Mouse (Mus musculus): ENCODE data around the gene Ets1. TPM values are rescaled to one million over a fixed set of nuclear protein-coding genes. Genes with fewer than 3 reads are reported as not detected.

The Ets1 gene
- polyA plus RNA-seq, 1 experiment from 2014 or later = 48.3 TPM

DNA sequence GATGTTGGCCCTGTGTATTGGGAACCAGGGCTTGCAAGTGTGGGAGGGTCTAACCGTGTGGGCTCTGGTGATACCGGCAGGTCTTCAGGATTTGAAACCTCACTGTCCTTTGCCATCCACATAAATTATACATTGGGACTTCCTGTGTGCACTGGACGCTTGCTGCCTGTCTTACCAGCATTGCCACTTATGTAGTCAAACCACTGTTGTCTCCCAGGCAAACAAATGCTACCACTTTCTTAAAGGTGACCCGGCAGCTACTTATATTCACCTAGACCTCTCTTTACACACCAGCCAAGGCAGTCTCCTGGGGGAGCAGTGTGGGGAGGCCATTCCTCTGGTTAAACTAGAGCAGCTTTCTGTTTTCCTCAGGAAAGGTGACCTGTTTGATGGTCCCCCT lies 89.9 kb downstream of the Ets1 start:
- TF ChIP-seq CTCF (IDR thresholded peaks at IDR 0.05) = no peak
- ChIA-PET POLR2A (no interaction called here), CTCF (interaction anchor here (0.7 to 1.3 kb wide), 2 partner anchors 29 to 41 kb away, joined by 3 read pairs; no protein-coding TSS in a partner anchor)
- no peak for ATAC-seq
- DNase-seq (ENCODE audit: low read depth, low spot score) = no peak
- H3K27me3 ChIP-seq = no peaks in the 10 kb centered on the region
- in situ Hi-C loops (cut with MboI; ENCODE audit: low pct_unique_long_range_greater_than_20kb) = no loop called here

- ChIA-PET CTCF (interaction anchor here (0.8 to 1.3 kb wide), 2 partner anchors 11 to 41 kb away, joined by 3 to 4 read pairs; no protein-coding TSS in a partner anchor), POLR2A (interaction anchor here (0.6 to 1.0 kb wide), 2 partner anchors 15 to 152 kb away, joined by 3 read pairs; no protein-coding TSS in a partner anchor)
- in situ Hi-C loops (cut with MboI; ENCODE audit: low pct_unique_long_range_greater_than_20kb) = no loop called here
- no peak for TF ChIP-seq CTCF (IDR thresholded peaks at IDR 0.05)
- H3K27me3 ChIP-seq = no peaks in the 10 kb centered on the region
- ATAC-seq (no peak), DNase-seq (ENCODE audit: low read depth, low spot score) (no peak)
Measured at GRCm38 (mm10) chr9:32726595-32726994, 90.6 kb downstream of the Ets1 start.

DNA sequence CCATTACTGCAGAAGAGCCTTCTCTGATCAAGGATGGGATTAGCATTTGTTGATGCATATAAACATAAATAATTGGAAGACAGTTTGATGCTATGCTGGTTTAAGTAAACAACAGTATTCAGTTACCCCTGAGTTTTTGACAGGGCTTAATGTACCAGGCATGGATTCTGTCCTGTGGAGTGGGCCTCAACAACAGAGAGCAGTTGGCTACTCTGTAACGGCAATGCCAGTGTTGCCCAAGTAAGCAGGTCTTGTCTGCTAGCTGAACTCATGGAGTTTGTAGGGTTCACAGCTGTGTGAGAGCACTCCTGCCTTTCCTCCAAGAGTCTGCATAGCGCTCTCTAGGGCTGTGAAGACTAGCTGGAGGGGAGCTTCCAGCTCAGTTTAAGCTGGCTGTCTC lies 91.0 kb downstream of the Ets1 start:
- ChIA-PET CTCF (interaction anchor here (0.8 to 1.3 kb wide), 2 partner anchors 11 to 42 kb away, joined by 3 to 4 read pairs; no protein-coding TSS in a partner anchor), POLR2A (interaction anchor here (0.6 to 1.0 kb wide), 2 partner anchors 15 to 152 kb away, joined by 3 read pairs; no protein-coding TSS in a partner anchor)
- TF ChIP-seq CTCF (IDR thresholded peaks at IDR 0.05) = no peak
- no peaks in the 10 kb centered on the region for H3K27me3 ChIP-seq
- no peak for DNase-seq (ENCODE audit: low read depth, low spot score)
- ATAC-seq = no peak
- in situ Hi-C loops (cut with MboI; ENCODE audit: low pct_unique_long_range_greater_than_20kb) = no loop called here

DNA sequence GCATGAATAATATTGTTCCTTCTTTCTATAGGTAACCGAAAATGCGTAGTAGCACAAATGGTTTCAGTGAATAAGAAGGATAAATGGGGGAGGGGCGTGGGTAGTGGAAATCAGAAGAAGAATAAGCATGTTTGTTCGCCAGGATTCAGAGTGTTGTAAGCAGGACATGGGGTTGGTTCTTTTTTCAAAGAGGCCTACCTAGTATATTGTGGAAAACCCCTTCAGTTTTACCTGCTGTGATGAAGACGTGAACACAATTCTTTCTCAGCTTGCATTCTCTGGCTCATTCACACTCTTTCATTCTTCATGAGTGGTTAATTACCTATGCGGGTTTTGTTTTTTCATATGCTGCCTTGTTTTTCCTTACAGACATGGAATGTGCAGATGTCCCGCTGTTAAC lies 92.3 kb downstream of the Ets1 start:
- no peak for TF ChIP-seq CTCF (IDR thresholded peaks at IDR 0.05)
- in situ Hi-C loops (cut with MboI; ENCODE audit: low pct_unique_long_range_greater_than_20kb) = no loop called here
- DNase-seq (ENCODE audit: low read depth, low spot score) (no peak), ATAC-seq (no peak)
- no peaks in the 10 kb centered on the region for H3K27me3 ChIP-seq
- ChIA-PET CTCF (interaction anchor here (1.7 kb wide), 1 partner anchor 8 kb away, joined by 6 read pairs; no protein-coding TSS in a partner anchor), POLR2A (no interaction called here)

GRCm38 (mm10) chr9:32728806-32729205 lies 92.8 kb downstream of the Ets1 start:
- CTCF ChIA-PET = interaction anchor here (1.7 kb wide), 1 partner anchor 8 kb away, joined by 6 read pairs; no protein-coding TSS in a partner anchor

DNA sequence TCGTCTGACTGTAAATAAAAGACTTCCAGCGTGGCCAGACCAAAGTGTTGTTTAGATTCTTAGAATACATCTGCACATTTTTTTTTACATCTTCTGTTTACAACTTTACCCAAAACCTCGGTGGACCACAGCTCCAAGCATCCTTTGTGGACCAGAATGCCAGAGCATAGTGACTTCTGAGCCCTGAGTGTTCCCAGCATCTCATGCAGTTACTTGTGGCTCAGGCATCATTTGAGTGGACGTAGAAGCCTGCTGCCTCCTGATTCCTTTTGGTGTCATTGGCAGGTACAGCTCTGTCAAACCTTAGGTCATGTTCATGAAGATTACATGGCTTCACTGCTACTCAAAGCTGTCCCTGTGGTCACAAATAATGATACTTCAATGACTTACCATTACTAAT lies 93.2 kb downstream of the Ets1 start:
- ChIA-PET POLR2A (interaction anchor here (0.6 kb wide), 1 partner anchor 19 kb away, joined by 3 read pairs; no protein-coding TSS in a partner anchor), CTCF (interaction anchor here (1.7 kb wide), 1 partner anchor 7 kb away, joined by 6 read pairs; no protein-coding TSS in a partner anchor)
- no peak for TF ChIP-seq CTCF (IDR thresholded peaks at IDR 0.05)
- H3K27me3 ChIP-seq = no peaks in the 10 kb centered on the region
- no peak for ATAC-seq
- DNase-seq (ENCODE audit: low read depth, low spot score) = no peak
- in situ Hi-C loops (cut with MboI; ENCODE audit: low pct_unique_long_range_greater_than_20kb) = no loop called here

More at GRCm38 (mm10) chr9:32728806-32729205, 92.8 kb downstream of the Ets1 start:
- in situ Hi-C loops (cut with MboI; ENCODE audit: low pct_unique_long_range_greater_than_20kb) = no loop called here
- no peak for DNase-seq (ENCODE audit: low read depth, low spot score)
- no peak for ATAC-seq
- POLR2A ChIA-PET = interaction anchor here (0.6 kb wide), 1 partner anchor 20 kb away, joined by 3 read pairs; no protein-coding TSS in a partner anchor
- TF ChIP-seq CTCF (IDR thresholded peaks at IDR 0.05) = no peak
- H3K27me3 ChIP-seq = no peaks in the 10 kb centered on the region

GRCm38 (mm10) chr9:32730001-32730655 lies 94.1 kb downstream of the Ets1 start:
- ATAC-seq (no peak), DNase-seq (ENCODE audit: low read depth, low spot score) (no peak)
- CTCF ChIA-PET = interaction anchor here (0.7 kb wide), 1 partner anchor 52 kb away, joined by 3 read pairs; no protein-coding TSS in a partner anchor
- POLR2A ChIA-PET = interaction anchor here (0.7 to 1.0 kb wide), 2 partner anchors 9 to 21 kb away, joined by 3 to 7 read pairs; no protein-coding TSS in a partner anchor
- H3K27me3 ChIP-seq = no peaks in the 10 kb centered on the region
- in situ Hi-C loops (cut with MboI; ENCODE audit: low pct_unique_long_range_greater_than_20kb) = loop anchor here (10.0 kb wide), 1 partner anchor 215 kb away; no protein-coding TSS in a partner anchor
- TF ChIP-seq CTCF (IDR thresholded peaks at IDR 0.05) = no peak

DNA sequence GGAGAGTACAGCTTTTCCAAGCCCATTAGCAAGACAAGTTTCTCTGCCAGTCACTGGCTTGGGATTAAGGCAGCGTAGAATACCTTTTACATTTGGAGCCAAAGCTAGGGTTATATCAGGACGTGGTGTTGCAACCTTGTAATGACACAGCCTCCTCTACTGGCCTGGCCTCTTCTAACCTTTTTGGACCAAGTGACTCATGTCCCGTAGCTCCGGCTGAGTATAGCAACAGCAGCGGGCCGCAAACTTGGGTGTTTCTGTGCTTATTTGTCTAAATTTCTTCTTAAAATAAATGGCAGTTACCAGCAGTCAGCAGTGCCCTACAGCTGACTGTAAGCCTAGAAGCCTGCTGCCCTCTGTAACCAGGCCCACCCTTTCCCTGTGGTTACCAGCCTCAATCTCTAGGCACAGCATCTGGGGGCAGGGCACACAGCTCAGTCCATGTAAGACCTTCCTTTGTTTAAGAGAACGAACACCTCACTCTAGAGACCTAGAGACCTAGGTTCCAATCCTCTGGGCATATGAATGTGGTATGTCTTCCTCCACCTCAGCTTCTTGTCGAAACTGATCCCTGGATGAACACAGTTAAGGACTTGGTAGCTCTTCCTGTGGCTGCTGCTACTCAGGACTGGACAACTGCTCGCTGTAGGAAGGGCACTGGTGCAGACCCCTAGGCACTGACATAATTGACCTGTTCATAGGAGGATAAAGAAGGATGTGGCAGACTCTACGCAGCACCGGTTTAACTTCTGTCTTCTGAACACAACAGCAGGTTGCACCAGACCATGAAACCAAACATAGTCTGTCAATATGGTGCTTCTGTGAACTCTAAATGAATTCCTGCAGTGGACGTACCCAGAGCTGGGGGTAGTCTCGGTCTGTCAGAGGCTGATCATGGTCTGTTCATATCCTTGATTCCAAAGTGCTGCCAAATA lies 94.9 kb downstream of the Ets1 start:
- DNase-seq (ENCODE audit: low read depth, low spot score) (no peak), ATAC-seq (peak; percentile 57)
- in situ Hi-C loops (cut with MboI; ENCODE audit: low pct_unique_long_range_greater_than_20kb) = loop anchor here (10.0 kb wide), 1 partner anchor 214 kb away; no protein-coding TSS in a partner anchor
- peak; percentile 42 for TF ChIP-seq CTCF (IDR thresholded peaks at IDR 0.05)
- no peaks in the 10 kb centered on the region for H3K27me3 ChIP-seq
- ChIA-PET CTCF (interaction anchor here (0.7 kb wide), 1 partner anchor 53 kb away, joined by 3 read pairs; no protein-coding TSS in a partner anchor), POLR2A (interaction anchor here (1.0 kb wide), 1 partner anchor 9 kb away, joined by 3 read pairs; no protein-coding TSS in a partner anchor)

DNA sequence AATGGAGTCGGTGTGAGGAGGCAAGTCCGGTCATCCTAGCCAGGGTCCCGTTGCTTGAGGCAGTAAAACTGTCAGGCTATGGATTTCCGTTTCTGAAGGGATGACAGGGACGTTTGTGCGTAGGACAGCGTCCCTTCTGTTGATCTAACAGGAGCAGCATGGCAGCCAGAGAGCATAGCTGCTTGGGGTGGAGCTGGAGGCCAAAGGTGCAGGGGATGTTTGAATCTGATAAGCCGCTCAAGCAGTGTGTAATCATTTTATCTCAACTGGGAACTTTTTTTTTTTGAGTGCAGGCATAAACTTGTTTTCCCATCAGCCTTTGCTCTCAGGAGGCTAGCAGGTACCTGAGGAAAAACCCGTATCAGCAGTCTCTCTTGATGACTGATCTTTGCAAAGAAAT lies 95.8 kb downstream of the Ets1 start:
- no peak for ATAC-seq
- DNase-seq (ENCODE audit: low read depth, low spot score) = no peak
- POLR2A ChIA-PET = no interaction called here
- in situ Hi-C loops (cut with MboI; ENCODE audit: low pct_unique_long_range_greater_than_20kb) = loop anchor here (10.0 kb wide), 1 partner anchor 213 kb away; no protein-coding TSS in a partner anchor
- CTCF ChIA-PET = interaction anchor here (1.7 kb wide), 1 partner anchor 11 kb away, joined by 6 read pairs; no protein-coding TSS in a partner anchor
- no peaks in the 10 kb centered on the region for H3K27me3 ChIP-seq
- TF ChIP-seq CTCF (IDR thresholded peaks at IDR 0.05) = no peak

- ChIA-PET CTCF (no interaction called here), POLR2A (no interaction called here)
- H3K27me3 ChIP-seq = no peaks in the 10 kb centered on the region
- ATAC-seq = no peak
- no peak for DNase-seq (ENCODE audit: low read depth, low spot score)
- no peak for TF ChIP-seq CTCF (IDR thresholded peaks at IDR 0.05)
- in situ Hi-C loops (cut with MboI; ENCODE audit: low pct_unique_long_range_greater_than_20kb) = loop anchor here (10.0 kb wide), 1 partner anchor 210 kb away; no protein-coding TSS in a partner anchor
Measured at GRCm38 (mm10) chr9:32735071-32735470, 99.0 kb downstream of the Ets1 start.
